Mouse (Mus musculus): Measurements from ENCODE around the gene Apbb1ip.
"Not testable (repeated sequence)": the region's sequence is repeated elsewhere in the genome, so short reads cannot be mapped to it uniquely, and the experiment has no call there.

The Apbb1ip gene

GRCm38 (mm10) chr2:22851900-22852299, 78.0 kb downstream of the Apbb1ip start:
- DNase-seq = no peak

- DNase-seq = no peak
These were observed 83.6 kb downstream of the Apbb1ip start for GRCm38 (mm10) chr2:22857501-22857900.

- DNase-seq = no peak
These were observed 88.3 kb downstream of the Apbb1ip start for GRCm38 (mm10) chr2:22862194-22862593.

GRCm38 (mm10) chr2:22864394-22865037, 90.6 kb downstream of the Apbb1ip start:
- peak; percentile 72 for DNase-seq

GRCm38 (mm10) chr2:22865818-22866217, 91.9 kb downstream of the Apbb1ip start:
- DNase-seq = no peak

GRCm38 (mm10) chr2:22866894-22867424, 93.1 kb downstream of the Apbb1ip start:
- DNase-seq = no peak

GRCm38 (mm10) chr2:22873159-22873558, 99.3 kb downstream of the Apbb1ip start:
- DNase-seq = no peak

- DNase-seq = no peak
These were observed 100.7 kb downstream of the Apbb1ip start for GRCm38 (mm10) chr2:22874628-22875027.

- no peak for DNase-seq
These were observed 102.7 kb downstream of the Apbb1ip start for GRCm38 (mm10) chr2:22876614-22877013.

- DNase-seq = no peak
These were observed 104.9 kb downstream of the Apbb1ip start for GRCm38 (mm10) chr2:22878781-22879180.

GRCm38 (mm10) chr2:22880726-22881125, 106.8 kb downstream of the Apbb1ip start:
- not testable (repeated sequence) for DNase-seq

- DNase-seq = no peak
These were observed 121.0 kb downstream of the Apbb1ip start for GRCm38 (mm10) chr2:22894932-22895281.

- DNase-seq = peak; percentile 88
These were observed 121.7 kb downstream of the Apbb1ip start, which contains the start of gene Pdss1 for GRCm38 (mm10) chr2:22895282-22896273. Gene Pdss1 (plus strand): TSS chr2:22895522.

GRCm38 (mm10) chr2:22903947-22904346, 130.1 kb downstream of the Apbb1ip start:
- DNase-seq = no peak

- no peak for DNase-seq
These were observed 140.5 kb downstream of the Apbb1ip start for GRCm38 (mm10) chr2:22914421-22914820.

GRCm38 (mm10) chr2:22918651-22919050, 144.8 kb downstream of the Apbb1ip start:
- no peak for DNase-seq
